Mouse (Mus musculus) kidney, adult 8-10 months (tissue): ENCODE measurements around the gene Gpr153.
"Not testable (repeated sequence)": the region's sequence is repeated elsewhere in the genome, so short reads cannot be mapped to it uniquely, and the experiment has no call there.

Experiments
- DNase-seq, 2 experiments: peaks; one replicate each; pipeline ENCODE4 v3.0.0; 2022

The Gpr153 gene

DNA sequence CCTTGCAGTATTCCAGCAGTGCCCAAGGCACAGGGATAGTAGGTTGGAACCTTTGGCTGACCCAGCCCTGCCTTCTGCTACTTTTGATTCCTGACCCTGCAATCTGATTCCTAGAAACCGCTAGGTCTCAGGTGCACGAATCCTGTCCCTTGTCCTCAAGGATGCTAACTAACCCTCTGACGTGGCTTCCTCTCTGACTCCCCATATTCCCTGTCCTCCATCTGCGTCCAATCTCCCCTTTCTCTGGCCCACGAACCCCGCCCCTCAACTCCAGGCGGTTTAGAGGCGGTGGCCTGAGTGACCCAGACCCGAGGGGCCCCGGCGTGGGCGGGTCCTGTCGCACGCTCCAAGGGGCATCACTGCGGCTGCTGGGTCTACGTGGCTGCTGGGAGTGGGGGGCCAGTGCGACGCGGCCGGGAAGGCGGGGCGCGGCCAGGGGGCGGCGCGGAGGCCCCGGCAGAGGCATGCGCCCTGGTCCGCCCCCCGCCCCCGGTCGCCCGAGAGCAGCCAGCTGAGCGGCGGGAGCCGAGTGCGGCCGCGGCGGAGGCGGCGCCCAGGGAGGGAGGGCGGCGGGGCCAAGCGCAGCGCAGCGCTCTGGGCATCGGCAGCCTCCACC, at the start of gene Gpr153:
Gpr153 (plus strand) TSS at position 612 of the 616 bp plus-strand sequence.
- DNase-seq, result no peak

DNA sequence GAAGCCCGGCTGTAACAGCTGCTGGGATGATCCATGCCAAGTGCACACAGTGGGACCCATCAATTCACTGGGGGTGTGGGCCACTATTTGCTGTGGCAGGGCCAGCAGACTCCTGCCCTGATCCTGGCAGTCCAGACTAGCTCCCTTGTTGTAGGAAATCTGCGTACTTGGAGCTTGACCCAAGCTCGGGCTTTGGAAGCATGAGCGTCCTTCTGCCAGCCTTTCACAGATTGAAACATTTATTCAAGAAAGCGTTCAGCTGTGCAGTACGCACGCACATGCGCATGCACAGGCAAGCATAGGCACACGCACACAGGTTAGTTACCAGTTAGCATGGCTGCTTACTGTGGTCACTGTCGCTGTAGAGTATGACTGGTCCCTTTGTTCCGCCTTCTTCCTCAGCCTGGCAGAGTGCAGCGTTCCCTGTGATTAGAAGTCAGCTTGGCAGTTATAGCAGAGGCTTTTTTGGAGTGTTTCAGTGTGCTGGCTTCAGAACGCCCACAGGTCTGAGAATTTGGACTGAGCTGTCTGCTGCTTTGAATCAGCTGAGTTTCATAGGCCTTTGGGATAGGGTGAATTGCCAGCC, 47.0 kb upstream of the Gpr153 start:
- no peak for DNase-seq

- DNase-seq, result no peak
Measured at GRCm38 (mm10) chr4:152227749-152228527, 46.1 kb upstream of the Gpr153 start.

DNA sequence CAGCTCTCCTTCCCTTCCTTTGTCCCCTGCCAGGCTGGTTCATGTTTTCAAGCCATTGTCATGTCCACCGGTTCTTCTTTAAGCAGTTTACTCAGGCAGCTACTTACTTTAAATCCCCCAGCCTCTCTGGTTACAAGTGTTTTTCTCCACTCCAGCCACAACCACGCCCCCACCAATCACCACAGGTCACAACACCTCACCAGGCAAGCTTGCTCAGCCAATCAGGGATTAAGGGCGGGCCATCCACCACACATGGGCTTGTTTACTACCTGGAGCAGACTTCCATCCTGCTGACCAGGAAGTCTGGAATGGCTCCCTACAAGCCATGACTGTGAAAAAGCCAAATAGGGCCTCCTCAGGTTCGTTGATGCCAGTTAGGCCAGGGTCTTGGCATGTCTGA, 43.7 kb upstream of the Gpr153 start:
- DNase-seq, result not testable (repeated sequence)

DNA sequence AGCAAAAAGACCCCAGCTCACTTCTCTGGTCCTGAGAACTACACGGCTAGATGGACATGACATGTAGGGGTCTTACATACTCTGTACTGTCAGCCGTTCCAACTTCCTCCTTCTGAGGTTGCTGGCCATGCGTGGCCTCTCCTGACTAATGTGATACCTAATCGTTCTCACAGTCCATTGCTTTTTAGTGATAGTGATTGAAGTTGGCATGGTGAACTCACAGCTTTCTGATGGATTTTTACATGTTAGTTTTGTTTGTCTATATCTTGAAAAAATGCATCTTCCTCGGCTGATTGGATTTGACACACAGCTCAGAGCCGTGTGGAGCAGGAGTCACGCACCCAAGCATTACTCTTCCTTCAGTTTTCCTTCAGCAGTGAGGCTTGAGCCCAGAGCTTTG, 42.7 kb upstream of the Gpr153 start:
- no peak for DNase-seq

DNA sequence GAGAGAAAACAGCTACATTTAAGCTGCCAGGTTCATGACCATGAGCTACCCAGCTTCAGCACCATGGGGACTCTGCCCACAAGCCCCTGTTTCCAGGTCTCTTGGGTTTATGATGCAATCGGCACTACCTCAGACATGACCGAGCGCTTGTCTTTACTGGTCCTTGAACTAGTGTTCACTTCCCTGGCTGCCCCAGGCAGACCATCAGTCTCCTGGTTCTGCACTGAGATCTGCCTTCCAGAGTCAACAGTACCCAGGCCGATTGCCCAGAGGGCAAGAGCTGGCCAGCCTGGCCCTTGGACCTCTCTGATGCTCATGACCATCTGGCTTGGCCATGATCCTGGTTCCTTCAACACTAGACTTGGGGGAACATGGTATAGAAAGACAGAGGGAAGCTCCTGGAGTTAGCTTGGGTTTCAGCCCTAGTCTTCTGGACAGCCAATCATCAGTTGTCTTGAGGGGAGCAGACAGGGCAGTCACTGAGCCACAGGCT, 41.6 kb upstream of the Gpr153 start:
- no peak for DNase-seq

DNA sequence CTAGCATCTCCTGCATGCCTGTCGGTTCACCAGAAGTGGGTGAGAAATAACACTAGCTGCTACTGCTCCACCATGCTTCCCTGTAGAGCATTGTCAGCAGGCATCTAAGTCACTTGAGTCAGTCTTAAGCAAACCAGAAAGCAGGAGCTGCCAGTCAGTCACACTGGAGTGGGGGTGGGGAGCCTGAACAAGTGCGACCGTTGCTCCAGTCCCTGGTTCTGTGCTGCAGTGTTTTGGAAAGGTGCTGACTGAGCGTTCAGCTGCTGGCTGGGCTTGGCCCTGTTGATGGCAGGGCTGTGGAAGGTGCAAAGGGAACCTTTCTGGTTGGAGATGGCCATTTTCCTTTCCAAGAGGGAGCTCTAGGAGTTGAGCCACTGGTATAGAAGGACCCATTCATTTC, 34.1 kb upstream of the Gpr153 start:
- DNase-seq, result no peak

- no peak for DNase-seq
Measured at GRCm38 (mm10) chr4:152243241-152243891, 30.7 kb upstream of the Gpr153 start.

DNA sequence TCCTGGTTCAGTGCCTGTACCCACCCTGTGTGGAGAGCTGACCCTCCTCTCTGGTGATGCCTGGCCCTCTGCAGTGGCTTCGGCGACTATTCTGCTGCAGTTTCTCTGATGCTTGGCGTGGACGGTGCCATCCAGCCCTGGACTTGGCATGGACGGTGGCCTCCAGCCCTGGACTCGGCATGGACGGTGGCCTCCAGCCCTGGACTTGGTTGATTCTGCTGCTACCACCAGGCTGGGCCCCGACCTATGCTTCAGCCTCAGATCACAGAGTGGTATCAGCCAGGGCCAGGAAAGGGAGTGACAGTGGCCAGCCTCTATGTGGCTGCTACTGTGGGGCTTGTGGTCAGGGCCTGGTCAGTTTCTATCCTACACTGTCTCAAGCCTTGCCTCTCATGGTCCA, 30.1 kb upstream of the Gpr153 start:
- no peak for DNase-seq

DNA sequence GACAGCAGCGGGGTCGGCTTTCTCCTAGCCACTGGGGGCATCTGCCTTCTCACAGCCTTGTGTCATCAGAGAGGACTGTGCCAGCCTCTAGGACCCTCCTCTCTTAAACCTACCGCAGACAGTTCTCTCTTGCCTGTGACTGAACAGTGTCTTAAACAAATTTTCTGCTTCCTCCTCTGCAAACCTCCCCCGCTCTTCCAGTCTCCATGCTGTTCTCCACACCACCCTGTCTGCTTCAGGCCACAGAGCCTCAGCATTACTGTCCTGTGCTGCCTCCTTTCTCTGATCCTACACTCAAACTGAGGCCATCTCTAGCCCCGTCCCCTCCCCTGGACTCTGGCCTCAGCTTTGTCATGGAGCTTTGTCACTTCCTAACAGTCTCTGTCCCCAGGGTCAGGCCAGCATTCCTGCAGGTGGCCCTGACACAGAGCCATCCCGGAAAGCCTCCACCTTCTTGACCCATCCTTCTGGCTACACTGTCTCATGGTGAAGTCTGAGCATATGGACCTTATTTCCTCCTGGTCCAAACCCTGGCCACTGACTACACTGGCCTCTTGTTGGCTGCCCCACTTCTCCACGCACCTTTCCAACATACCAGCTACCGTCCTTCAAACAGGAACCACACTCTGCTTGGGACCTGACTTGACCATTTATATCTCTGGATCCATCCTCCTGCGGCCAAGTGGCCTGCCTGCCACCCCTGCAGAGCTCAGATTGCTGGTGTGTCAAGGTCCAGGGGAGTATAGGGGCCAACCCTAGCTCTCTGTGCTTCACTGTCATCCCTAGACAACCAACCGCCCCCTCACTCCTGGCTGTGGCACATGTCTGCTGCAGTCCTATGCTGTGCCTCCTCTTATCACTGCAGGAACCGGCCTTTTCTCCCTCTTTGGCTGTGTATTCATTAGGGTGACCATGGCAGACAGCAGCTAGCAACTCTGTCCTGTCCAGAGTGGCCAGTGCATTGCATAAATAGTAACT, 29.2 kb upstream of the Gpr153 start:
- DNase-seq, result no peak

GRCm38 (mm10) chr4:152246011-152246410, 28.0 kb upstream of the Gpr153 start:
- no peak for DNase-seq

DNA sequence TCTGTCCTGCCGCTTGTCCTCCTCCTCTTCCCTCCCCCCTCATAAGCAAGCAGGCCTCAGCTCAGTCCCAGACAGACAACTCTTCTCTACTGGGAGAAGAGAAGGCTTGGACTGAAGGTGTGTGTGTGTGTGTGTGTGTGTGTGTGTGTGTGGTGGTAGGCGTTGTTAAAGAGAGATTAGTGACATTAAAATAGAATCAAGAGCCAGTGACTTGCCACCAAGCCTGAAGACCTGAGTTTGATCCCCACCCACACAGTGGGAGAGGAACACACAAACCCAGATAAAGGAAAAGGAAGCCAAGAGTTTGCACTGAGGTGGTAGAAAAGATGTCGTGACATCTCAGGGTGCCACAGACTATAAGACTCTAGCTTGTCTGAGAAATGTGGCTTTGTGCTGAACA, 26.8 kb upstream of the Gpr153 start:
- no peak for DNase-seq

GRCm38 (mm10) chr4:152250615-152251014, 23.4 kb upstream of the Gpr153 start:
- no peak for DNase-seq

DNA sequence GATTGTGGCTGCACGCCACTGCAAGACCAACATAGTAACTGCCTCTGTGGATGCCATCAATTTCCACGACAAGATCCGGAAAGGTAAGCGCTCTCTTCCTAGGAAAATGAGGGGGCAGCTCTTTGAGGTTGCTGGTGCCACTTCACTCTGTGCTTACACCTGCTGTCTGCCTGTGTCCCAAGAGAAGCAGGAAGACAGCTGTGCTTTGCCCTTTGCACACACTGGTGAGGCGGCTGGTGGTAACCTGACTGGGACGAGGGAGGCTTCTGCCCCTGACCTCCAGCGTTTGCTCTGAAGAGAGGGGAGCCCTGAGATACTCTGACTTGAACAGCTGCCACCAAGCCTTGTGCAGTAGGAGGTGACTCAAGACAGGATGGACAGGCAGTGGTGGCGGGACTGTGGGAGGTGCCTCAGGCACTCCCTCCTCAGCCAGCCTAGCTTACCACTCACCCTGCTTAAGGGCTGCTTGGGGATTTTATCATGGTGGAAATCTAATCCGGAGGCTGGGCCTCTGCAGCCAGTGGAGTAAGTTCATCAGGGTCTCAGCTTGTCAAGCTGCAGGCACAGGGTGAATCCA, 20.8 kb upstream of the Gpr153 start:
- no peak for DNase-seq

GRCm38 (mm10) chr4:152257070-152257469, 17.0 kb upstream of the Gpr153 start:
- no peak for DNase-seq

DNA sequence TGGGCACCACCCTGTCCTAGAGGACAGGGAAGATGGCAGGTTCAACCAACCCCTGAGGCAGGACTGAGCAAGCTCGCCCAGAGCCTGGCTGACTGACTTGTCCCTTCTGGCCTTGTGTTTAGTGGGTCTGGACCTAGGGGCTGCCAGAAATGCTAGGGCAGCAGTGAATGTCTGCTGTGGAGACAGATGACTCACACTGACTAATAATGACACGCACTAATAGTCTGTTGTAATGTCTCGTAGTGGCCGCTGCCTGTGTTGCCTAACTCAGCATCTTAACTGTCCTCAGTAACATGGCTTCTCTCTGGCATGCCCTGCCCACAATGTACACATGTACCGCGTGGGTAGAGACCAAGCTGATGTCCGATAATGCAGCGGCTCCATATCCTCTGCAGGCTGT, 13.6 kb upstream of the Gpr153 start:
- DNase-seq, result no peak

GRCm38 (mm10) chr4:152262187-152262586, 11.8 kb upstream of the Gpr153 start:
- DNase-seq, result no peak

- no peak for DNase-seq
Measured at GRCm38 (mm10) chr4:152263089-152263488, 10.9 kb upstream of the Gpr153 start.

GRCm38 (mm10) chr4:152263512-152264176, 10.4 kb upstream of the Gpr153 start:
- DNase-seq, result no peak

- peak in 1 of 2 experiments; percentile 27 for DNase-seq
Measured at GRCm38 (mm10) chr4:152264177-152264530, 9.9 kb upstream of the Gpr153 start.

DNA sequence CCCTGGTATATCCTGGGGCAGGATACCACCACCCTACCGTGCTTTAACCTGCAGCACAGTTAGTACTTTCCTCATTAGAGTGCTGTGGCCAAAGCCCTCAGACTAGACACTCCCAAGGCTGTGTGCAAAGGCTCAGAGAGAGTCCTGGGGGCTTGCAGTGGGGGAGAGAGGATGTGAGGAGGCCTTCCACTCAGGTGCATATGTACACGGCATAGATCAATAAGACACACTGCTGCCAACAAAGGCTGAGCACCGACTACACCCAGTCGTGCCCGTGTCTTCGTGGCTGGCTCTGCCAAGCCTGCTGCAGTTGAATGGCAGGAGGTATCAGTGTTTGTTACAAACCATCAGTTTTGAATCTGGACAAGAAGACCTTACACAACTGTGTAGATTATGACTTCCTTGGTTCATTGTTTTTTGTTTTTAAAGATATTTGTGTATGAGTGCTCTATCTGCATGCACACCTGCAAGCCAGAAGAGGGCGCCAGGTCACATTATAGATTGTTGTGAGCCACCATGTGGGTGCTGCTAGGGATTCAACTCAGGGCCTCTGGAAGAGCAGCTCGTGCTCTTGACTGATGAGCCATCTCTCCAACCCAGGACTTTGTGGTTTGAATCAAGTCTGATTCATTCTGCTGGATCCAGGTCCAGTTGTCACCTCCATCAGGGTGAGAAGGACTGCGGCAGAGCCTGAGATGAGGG, 9.0 kb upstream of the Gpr153 start:
- DNase-seq, result no peak
